Comparison of ENCODE assay signal across 8 mouse cellular contexts in the genomic region with DNA sequence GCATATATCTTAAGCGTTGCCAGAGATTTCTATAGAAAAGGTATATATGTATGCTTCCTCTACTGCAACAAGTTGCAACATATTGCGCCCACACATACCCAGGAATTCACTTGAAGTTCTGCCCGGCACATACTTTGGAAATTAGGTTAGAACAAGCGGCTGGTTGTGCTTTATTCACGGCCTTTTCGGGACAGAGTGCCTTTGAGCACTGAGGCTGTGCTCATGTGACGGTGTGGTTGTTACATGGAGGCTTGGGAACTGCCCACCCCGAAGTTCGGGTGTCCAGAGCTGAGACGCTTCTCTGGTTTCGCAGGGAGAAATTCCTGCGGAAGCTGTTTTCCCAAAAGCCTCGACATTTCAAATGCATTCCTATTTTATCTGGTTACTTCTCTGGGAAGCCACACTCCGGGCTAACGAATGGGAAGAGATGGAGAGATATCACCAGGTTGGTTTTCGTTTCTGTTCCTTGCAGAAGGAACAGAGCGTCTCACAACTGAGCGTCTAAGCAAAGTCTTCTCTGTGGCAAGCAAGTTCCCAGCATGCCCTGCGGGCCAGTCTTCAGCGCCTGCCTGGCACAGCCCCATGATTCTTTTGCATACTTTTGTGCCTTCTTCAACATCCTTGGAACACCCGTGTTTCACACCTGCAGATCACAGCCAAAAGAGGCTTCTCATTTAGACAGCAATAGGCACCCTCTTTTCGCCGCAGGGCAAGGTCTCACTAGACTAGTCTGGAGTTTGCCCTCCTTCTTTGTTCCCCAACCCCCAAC. TPM values are rescaled to one million over a fixed set of nuclear protein-coding genes. Genes with fewer than 3 reads are reported as not detected.
DNase-seq lines count a peak whose midpoint lies in the region; ATAC-seq lines count a peak whose summit lies in the region.

No protein-coding gene starts in this region.

- H3K36me3 ChIP-seq in hindbrain, embryonic 10.5 days: no peaks in the 10 kb centered on the region
- H3K36me3 ChIP-seq in hindbrain, embryonic 13.5 days: no peaks in the 10 kb centered on the region
- no peaks in the 10 kb centered on the region for H3K36me3 ChIP-seq in embryonic facial prominence, embryonic 15.5 days
- no peaks in the 10 kb centered on the region for H3K36me3 ChIP-seq in neural tube, embryonic 15.5 days

- 67% methylated on average over 23 of the region's 23 CpGs for WGBS in hindbrain, embryonic 10.5 days
- WGBS in hindbrain, embryonic 13.5 days: 72% methylated on average over 23 of the region's 23 CpGs
- WGBS in embryonic facial prominence, embryonic 15.5 days: 14% methylated on average over 23 of the region's 23 CpGs
- 73% methylated on average over 23 of the region's 23 CpGs for WGBS in neural tube, embryonic 15.5 days

- H3K4me2 ChIP-seq in hindbrain, embryonic 13.5 days: no peak overlapping the region
- peak overlapping the region; percentile 43 for H3K4me2 ChIP-seq in embryonic facial prominence, embryonic 15.5 days (replicated peaks)
- no peak overlapping the region for H3K4me2 ChIP-seq in neural tube, embryonic 15.5 days

- no peaks in the 10 kb centered on the region for H3K27me3 ChIP-seq in hindbrain, embryonic 10.5 days (ENCODE audit: insufficient read depth, poor library complexity, severe bottlenecking)
- H3K27me3 ChIP-seq in hindbrain, embryonic 13.5 days: 0 out of 2 replicates have a peak, but pooled peaks cover 2% of the 10 kb centered on the region
- no peaks in the 10 kb centered on the region for H3K27me3 ChIP-seq in embryonic facial prominence, embryonic 15.5 days
- H3K27me3 ChIP-seq in neural tube, embryonic 15.5 days (replicated peaks): no peaks in the 10 kb centered on the region

- no peak overlapping the region for H3K4me3 ChIP-seq in hindbrain, embryonic 10.5 days
- H3K4me3 ChIP-seq in hindbrain, embryonic 13.5 days: no peak overlapping the region
- H3K4me3 ChIP-seq in embryonic facial prominence, embryonic 15.5 days (replicated peaks): peak overlapping the region; percentile 24
- no peak overlapping the region for H3K4me3 ChIP-seq in neural tube, embryonic 15.5 days (replicated peaks)

- H3K9ac ChIP-seq in hindbrain, embryonic 13.5 days: no peak overlapping the region
- H3K9ac ChIP-seq in embryonic facial prominence, embryonic 15.5 days: no peak overlapping the region
- no peak overlapping the region for H3K9ac ChIP-seq in neural tube, embryonic 15.5 days (replicated peaks)

- H3K4me1 ChIP-seq in hindbrain, embryonic 10.5 days (replicated peaks): peaks cover 18% of the 10 kb centered on the region
- peaks cover 14% of the 10 kb centered on the region for H3K4me1 ChIP-seq in hindbrain, embryonic 13.5 days (replicated peaks)
- H3K4me1 ChIP-seq in embryonic facial prominence, embryonic 15.5 days: peaks cover 21% of the 10 kb centered on the region
- H3K4me1 ChIP-seq in neural tube, embryonic 15.5 days: peaks cover 15% of the 10 kb centered on the region

- 0 out of 2 replicates have a peak, but pooled peaks cover 7% of the 10 kb centered on the region for H3K9me3 ChIP-seq in hindbrain, embryonic 10.5 days
- H3K9me3 ChIP-seq in hindbrain, embryonic 13.5 days: no peaks in the 10 kb centered on the region
- no peaks in the 10 kb centered on the region for H3K9me3 ChIP-seq in embryonic facial prominence, embryonic 15.5 days (replicated peaks)
- H3K9me3 ChIP-seq in neural tube, embryonic 15.5 days (replicated peaks): no peaks in the 10 kb centered on the region

- H3K27ac ChIP-seq in hindbrain, embryonic 10.5 days: peak overlapping the region; percentile 35; the same call in 1 of the 2 replicates
- no peak overlapping the region for H3K27ac ChIP-seq in hindbrain, embryonic 13.5 days
- H3K27ac ChIP-seq in embryonic facial prominence, embryonic 15.5 days (replicated peaks): peak overlapping the region; percentile 85
- no peak overlapping the region for H3K27ac ChIP-seq in neural tube, embryonic 15.5 days (replicated peaks)

- no peak for ATAC-seq in hindbrain, embryonic 13.5 days (ENCODE audit: low FRiP score)
- peak; percentile 81; the same call in 1 of the 2 replicates for ATAC-seq in embryonic facial prominence, embryonic 15.5 days (ENCODE audit: insufficient number of reproducible peaks, low FRiP score, low TSS enrichment, low read depth)
- no peak for ATAC-seq in neural tube, embryonic 15.5 days (ENCODE audit: low FRiP score)
- ATAC-seq in granulocyte monocyte progenitor cell, adult 5-6 weeks (replicated peaks; ENCODE audit: poor library complexity, severe bottlenecking): no peak

- no peak for DNase-seq in hindbrain, embryonic 10.5 days (ENCODE audit: low spot score)
- peak; percentile 63 to 73 for DNase-seq in kidney, postnatal 25 days
- DNase-seq in naive thymus-derived CD4-positive, alpha-beta T cell, adult 2 months (ENCODE audit: low read depth): peak; percentile 60
- DNase-seq in cerebellum, adult 11 months: no peak

RNA-seq across cellular contexts. Expression of gene Alox5ap, which starts 48.5 kb away (rescaled TPM):
- polyA plus RNA-seq in hindbrain, embryonic 10.5 days (2016; fragmentation: Nextera tagmentation; extraction: Ambion mirVana): 5.1 and 7.5 TPM in 2 replicates
- 9.0 and 11.2 TPM in 2 replicates for polyA plus RNA-seq in hindbrain, embryonic 13.5 days (2015; fragmentation: Nextera tagmentation; extraction: Ambion mirVana)
- polyA plus RNA-seq in embryonic facial prominence, embryonic 15.5 days (2015; fragmentation: Nextera tagmentation; extraction: Ambion mirVana): 18.0 and 24.0 TPM in 2 replicates
- polyA plus RNA-seq in neural tube, embryonic 15.5 days (2015; fragmentation: Nextera tagmentation; extraction: Ambion mirVana): 12.0 and 17.4 TPM in 2 replicates
- 387 and 445 TPM in 2 replicates for total RNA-seq in granulocyte monocyte progenitor cell, adult 5-6 weeks (2014; fragmentation: Nextera tagmentation)
- total RNA-seq in granulocyte monocyte progenitor cell, adult 5-6 weeks (2017): 356 and 457 TPM in 2 replicates

Comparison
In these comparisons a context has a peak if more than half of its experiments do, and no peak if none do; other contexts are left out.
1. H3K27ac ChIP-seq: peak in hindbrain, embryonic 10.5 days (single experiment) and embryonic facial prominence, embryonic 15.5 days (single experiment); none in hindbrain, embryonic 13.5 days (single experiment) and neural tube, embryonic 15.5 days (single experiment).
2. DNase-seq: peak in kidney, postnatal 25 days (2 of 2) and naive thymus-derived CD4-positive, alpha-beta T cell, adult 2 months (single experiment); none in hindbrain, embryonic 10.5 days (single experiment) and cerebellum, adult 11 months (single experiment).